Mouse (Mus musculus) pancreas, adult 10 weeks (tissue): ENCODE results near the gene St3gal3. TPM values are rescaled to one million over a fixed set of nuclear protein-coding genes. Genes with fewer than 3 reads are reported as not detected.

Experiments used
- polyA plus RNA-seq: library from polyadenylated mRNA; stranded (reverse); fragments of 350-450 nt; fragmentation: Illumina TruSeq; extraction: RNeasy Lipid Tissue Mini Kit (QIAGEN cat#74804); gene quantifications from one replicate; pipeline ENCODE4 v1.2.3, GENCODE M21; 2015; ENCODE audit warnings: low read depth, low replicate concordance; ENCODE audit not compliant: insufficient read depth

St3gal3 gene
- polyA plus RNA-seq = 3.9 TPM

GRCm38 (mm10) chr4:118134485-118135365 is at the start of gene St3gal3:
St3gal3 (minus strand) TSS chr4:118134914.

GRCm38 (mm10) chr4:118179467-118180300 is 45.0 kb upstream of the St3gal3 start, which contains the start of gene Kdm4a:
Kdm4a (minus strand) TSS chr4:118180043.

GRCm38 (mm10) chr4:117929391-117929881 is 205.3 kb downstream of the St3gal3 start, which contains the start of gene Artn:
Artn (minus strand) TSS chr4:117929763.

GRCm38 (mm10) chr4:117914591-117915442 is 219.9 kb downstream of the St3gal3 start, which contains the start of gene Ipo13:
Ipo13 (minus strand) TSS chr4:117914999.

GRCm38 (mm10) chr4:117891738-117892161 is 243.0 kb downstream of the St3gal3 start, which contains the start of gene Dph2:
Dph2 (minus strand) TSS chr4:117892032.

GRCm38 (mm10) chr4:117887133-117887532 is 247.6 kb downstream of the St3gal3 start, which contains the start of gene Atp6v0b:
Atp6v0b (minus strand) TSS chr4:117887333.

GRCm38 (mm10) chr4:117882701-117883691 is 251.7 kb downstream of the St3gal3 start, which contains the start of gene B4galt2:
B4galt2 (minus strand) TSS chr4:117883487.

Other genes with a start within 250 kb of the St3gal3 start
- 230 TPM for gene Atp6v0b, start 247.6 kb downstream of the St3gal3 start, polyA plus RNA-seq
- gene Dph2, start 242.9 kb downstream of the St3gal3 start, polyA plus RNA-seq = 1.8 TPM
- gene Ipo13, start 219.9 kb downstream of the St3gal3 start, polyA plus RNA-seq = 31.5 TPM
- gene Artn, start 205.2 kb downstream of the St3gal3 start, polyA plus RNA-seq = 0.37 TPM
- 8.7 TPM for gene Kdm4a, start 45.1 kb upstream of the St3gal3 start, polyA plus RNA-seq
- gene Ptprf, start 156.5 kb upstream of the St3gal3 start, polyA plus RNA-seq = 18.9 TPM